Mouse (Mus musculus) cerebellum, adult 2 months (tissue): ENCODE results near the gene Crlf1. TPM values are rescaled to one million over a fixed set of nuclear protein-coding genes. Genes with fewer than 3 reads are reported as not detected.

Experiments
- DNase-seq, 2 experiments: peaks; one replicate each; pipeline ENCODE4 v3.0.0; 2021
- H3K27ac ChIP-seq: fragments of 200-500 bp; 2 replicates; pipeline ENCODE4 v1.5.1; 2012; ENCODE audit warnings: low read length, control low read depth, inconsistent platforms; ENCODE audit not compliant: insufficient read depth
- H3K27me3 ChIP-seq: fragments of 200-500 bp; 2 replicates; pipeline ENCODE4 v1.6.1; 2012; ENCODE audit warnings: inconsistent platforms, mild to moderate bottlenecking, low read length, moderate library complexity; ENCODE audit not compliant: control insufficient read depth, insufficient read depth
- H3K4me1 ChIP-seq: fragments of 200-500 bp; 2 replicates; pipeline ENCODE4 v1.6.1; 2011; ENCODE audit warnings: low read length; ENCODE audit not compliant: control insufficient read depth, insufficient read depth
- H3K4me3 ChIP-seq: fragments of 200-500 bp; replicated peaks from 2 replicates; pipeline ENCODE3; 2011; ENCODE audit warnings: mild to moderate bottlenecking, low read depth, low read length, control low read depth; ENCODE audit not compliant: insufficient read depth
- CTCF ChIP-seq: fragments of 200-500 bp; IDR thresholded peaks from 2 replicates; pipeline ENCODE4 v1.5.1; 2011; ENCODE audit warnings: low read depth, mild to moderate bottlenecking, control low read depth, low read length, moderate library complexity, borderline replicate concordance; ENCODE audit not compliant: insufficient read depth
- POLR2A ChIP-seq: fragments of 200-500 bp; IDR thresholded peaks from 2 replicates; pipeline ENCODE4 v1.6.1; 2011; ENCODE audit warnings: low read length, control low read depth, borderline replicate concordance; ENCODE audit not compliant: insufficient read depth
- WGBS: fragments of 180-500 bp; shearing (Covaris S2); methylation state at CpG from one replicate; pipeline ENCODE4 v1.1.7; 2018; 5-methylcytosine and 5-hydroxymethylcytosine counted together
- polyA plus RNA-seq: library from polyadenylated mRNA; depleted of rRNA; stranded (reverse); fragments of >200 nt; gene quantifications from 2 replicates; pipeline ENCODE4 v1.2.3, GENCODE M21; 2012; rRNA removed

Crlf1 gene
- polyA plus RNA-seq, result 3.8 and 4.0 TPM in 2 replicates

DNA sequence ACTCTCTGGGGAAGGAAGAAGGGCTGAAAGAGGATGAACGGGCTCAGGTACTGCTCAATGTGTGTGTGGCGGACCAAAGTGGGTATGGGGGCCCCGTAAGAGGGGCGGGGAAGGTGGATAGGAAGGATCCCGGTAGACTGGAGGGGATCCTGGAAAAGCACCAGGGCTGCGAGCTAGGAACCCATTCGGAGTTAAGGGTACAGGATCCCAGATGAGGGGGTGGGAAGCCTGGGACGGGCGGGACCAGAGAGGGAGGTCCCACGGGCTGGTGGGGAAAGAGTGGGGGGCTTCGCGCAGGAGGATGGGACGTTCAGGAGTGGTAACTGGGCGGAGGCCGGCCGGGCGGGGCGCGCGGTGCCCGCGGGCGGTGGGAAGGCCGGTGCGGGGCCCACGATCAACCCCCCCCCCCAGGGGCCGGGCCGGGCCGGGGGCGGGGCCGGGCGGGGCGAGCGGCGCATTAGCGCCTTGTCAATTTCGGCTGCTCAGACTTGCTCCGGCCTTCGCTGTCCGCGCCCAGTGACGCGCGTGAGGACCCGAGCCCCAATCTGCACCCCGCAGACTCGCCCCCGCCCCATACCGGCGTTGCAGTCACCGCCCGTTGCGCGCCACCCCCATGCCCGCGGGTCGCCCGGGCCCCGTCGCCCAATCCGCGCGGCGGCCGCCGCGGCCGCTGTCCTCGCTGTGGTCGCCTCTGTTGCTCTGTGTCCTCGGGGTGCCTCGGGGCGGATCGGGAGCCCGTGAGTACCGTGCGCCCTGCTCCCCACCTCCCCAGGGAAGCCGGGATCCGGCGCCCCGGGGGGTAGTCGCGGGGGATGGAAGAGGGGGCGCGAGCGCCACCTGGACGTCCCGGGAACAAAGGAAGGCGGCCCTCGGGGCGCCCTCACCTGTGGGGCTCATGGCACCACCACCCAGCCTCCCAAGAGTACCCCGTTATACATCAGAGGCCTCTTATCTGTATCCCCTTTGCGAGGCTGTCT lies at the start of gene Crlf1:
TSS of gene Crlf1 (plus strand) at position 495 of the 977 bp plus-strand sequence.
- peaks cover 16% of the 10 kb centered on the region for H3K4me1 ChIP-seq
- DNase-seq, result peak in 1 of 2 experiments; percentile 26
- H3K4me3 ChIP-seq, result peak within 1 kb of the TSS; percentile 2
- 2% methylated on average over 86 of the region's 93 CpGs for WGBS
- TF ChIP-seq POLR2A (no peak), CTCF (no peak)
- no peak within 1 kb of the TSS for H3K27ac ChIP-seq
- H3K27me3 ChIP-seq, result peaks cover 1% of the 10 kb centered on the region; the same call in 1 of the 2 replicates

DNA sequence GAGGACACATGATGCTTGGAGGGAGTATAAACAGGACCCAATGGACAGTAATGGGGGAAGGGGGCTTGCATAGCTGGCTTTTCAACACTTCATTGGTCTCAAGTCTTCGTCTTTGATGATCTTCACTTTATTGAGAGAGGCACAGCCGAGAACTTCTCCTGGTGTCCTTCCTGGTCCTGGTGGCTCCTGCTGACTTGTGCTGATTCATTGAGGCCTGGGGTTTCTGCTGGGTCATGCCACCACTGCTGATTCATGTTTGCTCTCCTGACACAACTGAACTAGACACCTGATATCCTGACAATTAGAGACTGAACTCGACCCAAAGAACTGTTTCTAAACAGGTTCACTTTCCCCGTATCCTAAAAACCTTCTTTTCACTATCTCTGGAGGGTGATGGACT lies 49.6 kb upstream of the Crlf1 start:
- Histone ChIP-seq H3K27ac (no peak overlapping the region), H3K4me3 (no peak overlapping the region), H3K4me1 (peaks cover 13% of the 10 kb centered on the region), H3K27me3 (no peaks in the 10 kb centered on the region)
- WGBS, result 87% methylated on average over 4 of the region's 4 CpGs
- DNase-seq, result no peak
- no peak for TF ChIP-seq POLR2A
- TF ChIP-seq CTCF, result no peak

DNA sequence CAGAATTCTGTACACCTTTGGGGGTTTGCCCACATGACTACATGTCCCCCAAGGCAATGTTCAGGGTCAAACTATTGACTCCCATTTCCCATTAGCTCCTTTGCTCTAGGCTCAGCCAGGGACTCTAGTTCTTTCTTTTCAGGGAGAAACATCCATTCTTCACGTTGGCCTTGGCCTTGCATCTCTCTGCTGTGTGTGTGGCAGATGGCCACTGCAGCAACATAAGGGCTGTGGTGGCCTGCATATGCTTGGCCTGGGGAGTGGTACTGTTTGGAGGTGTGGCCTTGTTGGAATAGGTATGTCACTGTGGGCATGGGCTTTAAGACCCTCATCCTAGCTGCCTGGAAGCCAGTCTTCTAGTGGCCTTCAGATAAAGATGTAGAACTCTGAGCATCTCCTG lies 47.0 kb upstream of the Crlf1 start:
- no peaks in the 10 kb centered on the region for H3K27me3 ChIP-seq
- 5% methylated on average over 1 of the region's 1 CpGs for WGBS
- H3K4me3 ChIP-seq, result no peak overlapping the region
- H3K27ac ChIP-seq, result no peak overlapping the region
- peaks cover 13% of the 10 kb centered on the region for H3K4me1 ChIP-seq
- TF ChIP-seq POLR2A (no peak), CTCF (no peak)
- DNase-seq, result no peak

DNA sequence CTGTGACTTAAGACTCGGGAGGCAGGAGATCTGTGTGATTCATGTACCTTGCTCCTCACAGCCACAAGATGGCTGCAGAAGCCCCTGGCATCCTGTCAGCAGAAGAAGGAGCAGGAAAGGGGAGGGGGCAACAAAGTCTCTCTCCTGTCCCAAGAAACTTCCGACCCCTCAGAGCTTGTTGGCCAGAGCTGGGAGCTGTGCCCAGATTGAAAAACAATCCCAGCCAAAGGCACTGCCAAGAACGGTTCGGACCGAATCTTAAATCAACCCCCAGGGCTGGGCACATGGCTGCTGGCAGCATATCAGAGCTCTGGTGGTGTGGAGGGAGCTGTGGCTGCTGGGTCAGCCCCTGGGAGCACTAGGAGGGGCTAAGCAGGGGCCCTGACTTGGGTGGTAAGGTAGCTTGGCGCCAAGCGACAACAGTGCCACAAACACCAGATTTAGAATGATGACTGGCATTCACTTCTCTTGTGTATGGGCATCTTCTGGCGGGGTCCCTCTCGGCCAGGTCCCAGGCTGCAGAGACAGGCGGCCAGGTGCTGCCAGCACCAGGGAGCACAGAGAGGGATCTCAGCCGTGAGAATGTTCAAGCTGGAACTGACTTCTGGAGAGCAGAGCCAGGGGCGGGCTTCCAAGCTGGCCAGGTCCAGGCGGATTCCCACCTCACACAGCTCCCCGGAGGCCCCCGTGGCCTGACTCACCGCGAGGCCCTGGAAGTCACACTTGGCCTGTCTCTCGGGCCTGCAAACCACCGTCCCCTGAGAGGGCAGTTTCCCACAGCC lies 45.1 kb upstream of the Crlf1 start:
- Histone ChIP-seq H3K4me1 (peaks cover 17% of the 10 kb centered on the region), H3K27ac (peak overlapping the region; percentile 29; the same call in 1 of the 2 replicates), H3K4me3 (no peak overlapping the region), H3K27me3 (no peaks in the 10 kb centered on the region)
- 8% methylated on average over 18 of the region's 19 CpGs for WGBS
- TF ChIP-seq POLR2A (no peak), CTCF (no peak)
- peak; percentile 57 to 62 for DNase-seq

DNA sequence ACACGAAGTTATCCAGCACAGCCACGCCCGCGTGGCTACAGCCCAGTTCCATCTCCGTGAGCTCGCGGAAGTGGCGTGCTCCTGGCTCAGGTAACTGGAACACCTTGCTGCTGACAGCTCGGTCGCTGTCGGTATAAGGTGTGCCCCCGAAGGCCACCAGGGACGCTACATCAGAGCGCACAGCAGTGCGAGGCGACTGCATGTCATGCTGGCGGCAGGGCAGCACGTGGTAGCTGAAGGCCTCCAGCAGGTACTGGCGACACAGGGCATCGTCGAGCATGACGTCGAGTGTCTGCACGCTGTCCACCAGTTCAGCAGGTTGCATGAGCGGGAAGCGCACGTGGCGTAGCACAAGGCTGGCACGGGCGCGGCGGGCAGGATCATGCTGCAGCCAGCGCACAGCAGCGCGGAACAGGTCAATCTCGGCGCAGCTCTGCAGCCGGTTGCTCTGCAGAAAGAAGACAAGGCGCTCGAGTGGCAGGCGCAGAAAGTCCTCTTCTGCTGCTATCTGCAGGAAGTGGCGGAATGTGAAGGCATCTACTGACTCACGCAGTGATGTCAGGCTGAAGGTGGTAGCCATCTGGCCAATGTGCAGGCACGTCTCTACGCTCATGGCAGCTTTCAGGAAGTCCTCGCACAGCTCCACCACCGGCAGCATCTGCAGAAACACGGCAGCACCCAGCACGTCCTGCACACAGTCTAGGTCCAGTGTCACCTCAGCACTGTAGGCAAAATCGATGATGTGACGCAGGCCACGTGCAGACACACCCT lies 40.6 kb upstream of the Crlf1 start:
- DNase-seq, result no peak
- Histone ChIP-seq H3K4me3 (no peak overlapping the region), H3K27ac (no peak overlapping the region), H3K27me3 (no peaks in the 10 kb centered on the region), H3K4me1 (peaks cover 37% of the 10 kb centered on the region)
- TF ChIP-seq POLR2A (no peak), CTCF (no peak)
- 74% methylated on average over 52 of the region's 52 CpGs for WGBS

DNA sequence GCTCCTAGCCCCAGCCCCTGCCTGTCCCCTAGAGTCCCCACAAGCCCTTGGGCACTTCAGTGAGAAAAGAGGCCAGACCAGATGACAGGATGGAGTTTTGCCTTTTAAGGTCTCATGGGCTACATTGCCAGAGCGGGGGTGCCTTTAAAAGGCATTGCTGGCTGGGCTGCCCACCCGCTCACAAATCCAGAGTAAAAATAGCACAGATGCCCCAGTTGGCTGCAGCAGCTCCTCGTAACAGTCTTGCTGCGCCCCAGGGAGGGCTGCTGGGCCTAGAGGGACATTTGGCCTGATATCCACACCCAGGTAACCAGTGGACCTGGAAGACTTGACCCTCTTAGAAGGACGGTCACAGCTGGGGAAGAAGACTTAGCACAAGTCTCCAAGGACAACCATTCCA lies 39.1 kb upstream of the Crlf1 start:
- DNase-seq, result no peak
- Histone ChIP-seq H3K4me1 (peaks cover 36% of the 10 kb centered on the region), H3K27ac (no peak overlapping the region), H3K4me3 (no peak overlapping the region), H3K27me3 (no peaks in the 10 kb centered on the region)
- TF ChIP-seq CTCF (no peak), POLR2A (no peak)
- 29% methylated on average over 5 of the region's 5 CpGs for WGBS

DNA sequence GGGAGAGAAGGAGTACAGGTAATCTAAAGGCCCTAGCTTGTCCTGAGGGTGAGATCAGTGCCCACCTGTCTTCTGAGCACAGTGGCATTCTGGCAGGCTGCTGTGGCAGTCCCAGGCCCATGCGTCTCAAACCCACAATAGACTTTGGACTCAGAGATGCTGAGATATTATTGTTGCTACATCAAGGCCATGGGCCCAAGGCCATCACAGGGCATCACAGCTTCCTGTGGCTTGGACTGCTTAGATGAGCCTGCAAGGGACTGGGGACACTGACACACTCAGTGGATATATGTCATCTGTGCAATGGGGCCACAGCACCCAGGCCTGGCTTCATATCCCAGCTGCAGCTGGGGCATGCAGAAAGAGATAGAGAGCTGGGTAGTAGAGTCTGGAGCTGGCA lies 36.0 kb upstream of the Crlf1 start:
- TF ChIP-seq CTCF (no peak), POLR2A (no peak)
- 81% methylated on average over 1 of the region's 1 CpGs for WGBS
- no peaks in the 10 kb centered on the region for H3K27me3 ChIP-seq
- no peak for DNase-seq
- no peak overlapping the region for H3K27ac ChIP-seq
- H3K4me1 ChIP-seq, result peaks cover 58% of the 10 kb centered on the region
- no peak overlapping the region for H3K4me3 ChIP-seq
